Mouse (Mus musculus) heart, embryonic 15.5 days (tissue): ENCODE results near the gene Cdc16. TPM values are rescaled to one million over a fixed set of nuclear protein-coding genes. Genes with fewer than 3 reads are reported as not detected.
A peak's percentile ranks its signal among the peaks of the same experiment; 100 is the strongest.

Source experiments
- ATAC-seq: fragments of 200-750 bp; cut with Nextera tagmentation; replicated peaks from 2 replicates; pipeline ENCODE4 v1.8.0; 2017; ENCODE audit warnings: low read depth, moderate TSS enrichment; ENCODE audit not compliant: insufficient number of reproducible peaks, insufficient read depth, low FRiP score
- H3K27ac ChIP-seq: fragments of 300-500 bp; sonication (generic); 2 replicates; pipeline ENCODE4 v1.5.1; 2015; ENCODE audit warnings: mild to moderate bottlenecking, inconsistent platforms
- H3K27me3 ChIP-seq: fragments of 300-500 bp; sonication (generic); 2 replicates; pipeline ENCODE4 v1.6.1; 2015; ENCODE audit warnings: inconsistent platforms
- H3K36me3 ChIP-seq: fragments of 300-500 bp; sonication (generic); 2 replicates; pipeline ENCODE4 v1.6.1; 2015; ENCODE audit warnings: mild to moderate bottlenecking, inconsistent platforms
- H3K4me1 ChIP-seq: fragments of 300-500 bp; sonication (generic); replicated peaks from 2 replicates; pipeline ENCODE4 v1.6.1; 2015; ENCODE audit warnings: inconsistent platforms
- H3K4me2 ChIP-seq: fragments of 300-500 bp; sonication (generic); 2 replicates; pipeline ENCODE4 v1.6.1; 2015; ENCODE audit warnings: inconsistent platforms, mild to moderate bottlenecking, moderate library complexity
- H3K4me3 ChIP-seq: fragments of 300-500 bp; sonication (generic); 2 replicates; pipeline ENCODE4 v1.5.1; 2015; ENCODE audit warnings: mild to moderate bottlenecking, inconsistent platforms
- H3K9ac ChIP-seq: fragments of 300-500 bp; sonication (generic); 2 replicates; pipeline ENCODE4 v1.6.1; 2015; ENCODE audit warnings: mild to moderate bottlenecking, inconsistent platforms
- H3K9me3 ChIP-seq: fragments of 300-500 bp; sonication (generic); replicated peaks from 2 replicates; pipeline ENCODE4 v1.6.1; 2016; ENCODE audit warnings: inconsistent platforms
- WGBS: fragments of 180-500 bp; shearing (Covaris S2); methylation state at CpG from one replicate; pipeline ENCODE4 v1.1.7; 2015; ENCODE audit warnings: mixed read lengths; 5-methylcytosine and 5-hydroxymethylcytosine counted together
- polyA plus RNA-seq: library from polyadenylated mRNA; unstranded; fragments of >200 nt; fragmentation: Nextera tagmentation; extraction: Ambion mirVana; gene quantifications from 2 replicates; pipeline ENCODE4 v1.2.1, GENCODE M21; 2015

The Cdc16 gene
- polyA plus RNA-seq, 1 experiment from 2014 or later, result 93.4 TPM

GRCm38 (mm10) chr8:13757805-13758727, 590 bp downstream of the Cdc16 start:
- Histone ChIP-seq H3K9ac (peak overlapping the region; percentile 94), H3K36me3 (peaks cover 21% of the 10 kb centered on the region), H3K27me3 (no peaks in the 10 kb centered on the region), H3K4me1 (peaks cover 16% of the 10 kb centered on the region), H3K27ac (peak overlapping the region; percentile 84), H3K4me2 (peak overlapping the region; percentile 81), H3K4me3 (peak overlapping the region; percentile 84), H3K9me3 (no peaks in the 10 kb centered on the region)
- peak; percentile 19 for ATAC-seq
- under 1% methylated on average over 38 of the region's 38 CpGs for WGBS

- WGBS, result 87% methylated on average over 11 of the region's 11 CpGs
These were observed 11.7 kb downstream of the Cdc16 start for GRCm38 (mm10) chr8:13769206-13769605.

GRCm38 (mm10) chr8:13780536-13780935, 23.1 kb downstream of the Cdc16 start:
- Histone ChIP-seq H3K27ac (no peak overlapping the region), H3K4me3 (no peak overlapping the region), H3K27me3 (no peaks in the 10 kb centered on the region), H3K4me2 (no peak overlapping the region), H3K9ac (no peak overlapping the region), H3K4me1 (peaks cover 7% of the 10 kb centered on the region; the same call in 1 of the 2 replicates), H3K9me3 (no peaks in the 10 kb centered on the region), H3K36me3 (peaks cover 58% of the 10 kb centered on the region)
- no peak for ATAC-seq
- WGBS, result 78% methylated on average over 3 of the region's 3 CpGs

More at GRCm38 (mm10) chr8:13769206-13769605, 11.7 kb downstream of the Cdc16 start:
- no peak for ATAC-seq
- H3K9ac ChIP-seq, result no peak overlapping the region
- no peak overlapping the region for H3K4me2 ChIP-seq
- no peaks in the 10 kb centered on the region for H3K27me3 ChIP-seq
- no peak overlapping the region for H3K4me3 ChIP-seq
- H3K9me3 ChIP-seq, result no peaks in the 10 kb centered on the region
- H3K27ac ChIP-seq, result no peak overlapping the region
- no peaks in the 10 kb centered on the region for H3K4me1 ChIP-seq
- peaks cover 90% of the 10 kb centered on the region for H3K36me3 ChIP-seq

GRCm38 (mm10) chr8:13785250-13785763, 27.8 kb downstream of the Cdc16 start, which contains the start of gene Upf3a:
TSS of gene Upf3a (plus strand) at chr8:13785615.
- peak within 1 kb of the TSS; percentile 90 for H3K9ac ChIP-seq
- peak; percentile 94 for ATAC-seq
- H3K4me3 ChIP-seq, result peak within 1 kb of the TSS; percentile 72
- H3K36me3 ChIP-seq, result peaks cover 28% of the 10 kb centered on the region
- peak within 1 kb of the TSS; percentile 99 for H3K27ac ChIP-seq
- no peaks in the 10 kb centered on the region for H3K9me3 ChIP-seq
- H3K4me1 ChIP-seq, result peaks cover 11% of the 10 kb centered on the region; the same call in 1 of the 2 replicates
- H3K27me3 ChIP-seq, result no peaks in the 10 kb centered on the region
- under 1% methylated on average over 47 of the region's 47 CpGs for WGBS
- peak within 1 kb of the TSS; percentile 80 for H3K4me2 ChIP-seq

GRCm38 (mm10) chr8:13785764-13786299, 28.4 kb downstream of the Cdc16 start:
- H3K9ac ChIP-seq, result peak overlapping the region; percentile 90
- under 1% methylated on average over 45 of the region's 47 CpGs for WGBS
- peak overlapping the region; percentile 72 for H3K4me3 ChIP-seq
- H3K27ac ChIP-seq, result peak overlapping the region; percentile 99
- peaks cover 23% of the 10 kb centered on the region for H3K36me3 ChIP-seq
- peak; percentile 95 for ATAC-seq
- peaks cover 11% of the 10 kb centered on the region; the same call in 1 of the 2 replicates for H3K4me1 ChIP-seq
- H3K27me3 ChIP-seq, result no peaks in the 10 kb centered on the region
- no peaks in the 10 kb centered on the region for H3K9me3 ChIP-seq
- H3K4me2 ChIP-seq, result peak overlapping the region; percentile 80

GRCm38 (mm10) chr8:13789606-13790005, 32.1 kb downstream of the Cdc16 start:
- peaks cover 35% of the 10 kb centered on the region for H3K36me3 ChIP-seq
- WGBS, result 93% methylated on average over 8 of the region's 8 CpGs
- no peak overlapping the region for H3K27ac ChIP-seq
- H3K27me3 ChIP-seq, result no peaks in the 10 kb centered on the region
- H3K9me3 ChIP-seq, result no peaks in the 10 kb centered on the region
- H3K4me3 ChIP-seq, result no peak overlapping the region
- no peak overlapping the region for H3K4me2 ChIP-seq
- no peak overlapping the region for H3K9ac ChIP-seq
- peaks cover 7% of the 10 kb centered on the region; the same call in 1 of the 2 replicates for H3K4me1 ChIP-seq
- no peak for ATAC-seq

GRCm38 (mm10) chr8:13793097-13793745, 35.7 kb downstream of the Cdc16 start:
- peaks cover 69% of the 10 kb centered on the region for H3K36me3 ChIP-seq
- 90% methylated on average over 8 of the region's 8 CpGs for WGBS

GRCm38 (mm10) chr8:13793746-13794101, 36.2 kb downstream of the Cdc16 start:
- no peak overlapping the region for H3K9ac ChIP-seq
- no peak for ATAC-seq
- no peak overlapping the region for H3K4me2 ChIP-seq
- H3K4me3 ChIP-seq, result no peak overlapping the region
- H3K36me3 ChIP-seq, result peaks cover 74% of the 10 kb centered on the region
- H3K4me1 ChIP-seq, result no peaks in the 10 kb centered on the region
- H3K27me3 ChIP-seq, result no peaks in the 10 kb centered on the region
- 90% methylated on average over 11 of the region's 11 CpGs for WGBS
- no peak overlapping the region for H3K27ac ChIP-seq
- H3K9me3 ChIP-seq, result no peaks in the 10 kb centered on the region

More at GRCm38 (mm10) chr8:13793097-13793745, 35.7 kb downstream of the Cdc16 start:
- Histone ChIP-seq H3K9me3 (no peaks in the 10 kb centered on the region), H3K9ac (no peak overlapping the region), H3K4me3 (no peak overlapping the region), H3K27ac (no peak overlapping the region), H3K4me2 (no peak overlapping the region), H3K27me3 (no peaks in the 10 kb centered on the region), H3K4me1 (no peaks in the 10 kb centered on the region)
- no peak for ATAC-seq

- H3K4me1 ChIP-seq, result no peaks in the 10 kb centered on the region
- ATAC-seq, result no peak
- no peak overlapping the region for H3K4me3 ChIP-seq
- no peaks in the 10 kb centered on the region for H3K27me3 ChIP-seq
- WGBS, result 91% methylated on average over 5 of the region's 5 CpGs
- H3K27ac ChIP-seq, result no peak overlapping the region
- H3K36me3 ChIP-seq, result peaks cover 56% of the 10 kb centered on the region
- H3K9ac ChIP-seq, result no peak overlapping the region
- no peaks in the 10 kb centered on the region for H3K9me3 ChIP-seq
- no peak overlapping the region for H3K4me2 ChIP-seq
These were observed 40.2 kb downstream of the Cdc16 start for GRCm38 (mm10) chr8:13797676-13798075.

GRCm38 (mm10) chr8:13799566-13799965, 42.1 kb downstream of the Cdc16 start:
- Histone ChIP-seq H3K36me3 (peaks cover 40% of the 10 kb centered on the region), H3K4me2 (no peak overlapping the region)

GRCm38 (mm10) chr8:13828598-13829172, 71.2 kb downstream of the Cdc16 start:
- Histone ChIP-seq H3K4me2 (no peak overlapping the region), H3K36me3 (no peaks in the 10 kb centered on the region), H3K27me3 (no peaks in the 10 kb centered on the region), H3K4me3 (no peak overlapping the region), H3K4me1 (no peaks in the 10 kb centered on the region), H3K9ac (no peak overlapping the region), H3K9me3 (no peaks in the 10 kb centered on the region), H3K27ac (no peak overlapping the region)
- 60% methylated on average over 7 of the region's 7 CpGs for WGBS
- ATAC-seq, result no peak

More at GRCm38 (mm10) chr8:13799566-13799965, 42.1 kb downstream of the Cdc16 start:
- Histone ChIP-seq H3K9ac (no peak overlapping the region), H3K4me1 (no peaks in the 10 kb centered on the region), H3K27ac (no peak overlapping the region), H3K4me3 (no peak overlapping the region), H3K9me3 (no peaks in the 10 kb centered on the region), H3K27me3 (no peaks in the 10 kb centered on the region)
- no peak for ATAC-seq
- WGBS, result 72% methylated on average over 5 of the region's 5 CpGs
